Mouse (Mus musculus) liver, adult 2 months (tissue): ENCODE measurements around the gene Rgmb. TPM values are rescaled to one million over a fixed set of nuclear protein-coding genes. Genes with fewer than 3 reads are reported as not detected.

ENCODE experiments used
- DNase-seq: peaks from one replicate; pipeline ENCODE4 v3.0.0-alpha.2; 2011; ENCODE audit warnings: low read depth, low spot score; ENCODE audit errors: extremely low read depth
- H3K27ac ChIP-seq: fragments of 200-500 bp; replicated peaks from 2 replicates; pipeline ENCODE4 v1.5.1; 2012; ENCODE audit warnings: low read depth, mild to moderate bottlenecking, control low read depth, inconsistent platforms, low read length; ENCODE audit not compliant: insufficient read depth
- H3K27me3 ChIP-seq: fragments of 200-500 bp; 2 replicates; pipeline ENCODE4 v1.6.1; 2012; ENCODE audit warnings: mild to moderate bottlenecking, moderate library complexity, low read length, inconsistent platforms; ENCODE audit not compliant: control insufficient read depth, insufficient read depth
- H3K36me3 ChIP-seq: fragments of 200-500 bp; 2 replicates; pipeline ENCODE4 v1.6.1; 2012; ENCODE audit warnings: low read length, inconsistent platforms; ENCODE audit not compliant: control insufficient read depth, insufficient read depth
- H3K4me1 ChIP-seq: fragments of 200-500 bp; 2 replicates; pipeline ENCODE4 v1.6.1; 2011; ENCODE audit warnings: low read length; ENCODE audit not compliant: control insufficient read depth, insufficient read depth
- H3K4me3 ChIP-seq: fragments of 200-500 bp; 2 replicates; pipeline ENCODE4 v1.5.1; 2011; ENCODE audit warnings: low read depth, mild to moderate bottlenecking, control low read depth, low read length, moderate library complexity; ENCODE audit not compliant: insufficient read depth
- H3K79me2 ChIP-seq: fragments of 200-500 bp; 2 replicates; pipeline ENCODE4 v1.6.1; 2012; ENCODE audit warnings: inconsistent platforms, mild to moderate bottlenecking, low read length, moderate library complexity; ENCODE audit not compliant: control insufficient read depth, insufficient read depth
- H3K9ac ChIP-seq: fragments of 200-500 bp; 2 replicates; pipeline ENCODE4 v1.6.1; 2012; ENCODE audit warnings: low read depth, mild to moderate bottlenecking, control low read depth, inconsistent platforms, low read length
- CTCF ChIP-seq: fragments of 200-500 bp; IDR thresholded peaks from 2 replicates; pipeline ENCODE4 v1.5.1; 2011; ENCODE audit warnings: low read depth, low read length, control low read depth
- POLR2A ChIP-seq: fragments of 200-500 bp; IDR thresholded peaks from 2 replicates; pipeline ENCODE4 v1.6.1; 2011; ENCODE audit warnings: low read length, control low read depth; ENCODE audit not compliant: insufficient read depth; ENCODE audit errors: extremely low read depth
- whole genome bisulfite sequencing: fragments of 180-500 bp; shearing (Covaris S2); methylation state at CpG from one replicate; pipeline ENCODE4 v1.1.7; 2018; 5-methylcytosine and 5-hydroxymethylcytosine counted together
- polyA plus RNA-seq: library from polyadenylated mRNA; depleted of rRNA; stranded (reverse); fragments of >200 nt; gene quantifications from 2 replicates; pipeline ENCODE4 v1.2.3, GENCODE M21; 2012
- total RNA-seq: library from RNA; depleted of rRNA; stranded (reverse); fragments of >200 nt; gene quantifications from 2 replicates; pipeline ENCODE4 v1.2.3, GENCODE M21; 2014

Gene Rgmb
- total and polyA plus RNA-seq, 2 experiments: 1.6 to 1.7 TPM

GRCm38 (mm10) chr17:15815312-15816018, 15.4 kb downstream of the Rgmb start:
- peaks cover 2% of the 10 kb centered on the region; the same call in 1 of the 2 replicates for H3K36me3 ChIP-seq
- WGBS: 86% methylated on average over 10 of the region's 10 CpGs
- H3K4me3 ChIP-seq: no peak overlapping the region
- H3K9ac ChIP-seq: no peak overlapping the region
- H3K27me3 ChIP-seq: no peaks in the 10 kb centered on the region
- no peak for DNase-seq
- no peaks in the 10 kb centered on the region for H3K79me2 ChIP-seq
- TF ChIP-seq POLR2A (no peak), CTCF (no peak)
- 0 out of 2 replicates have a peak, but pooled peaks cover 2% of the 10 kb centered on the region for H3K4me1 ChIP-seq
- no peak overlapping the region for H3K27ac ChIP-seq

- TF ChIP-seq CTCF: no peak
- no peak for TF ChIP-seq POLR2A
Observed at GRCm38 (mm10) chr17:15813658-15814212, 17.1 kb downstream of the Rgmb start.

GRCm38 (mm10) chr17:15812136-15812778, 18.6 kb downstream of the Rgmb start:
- TF ChIP-seq POLR2A (no peak), CTCF (no peak)
- DNase-seq: no peak
- Histone ChIP-seq H3K79me2 (no peaks in the 10 kb centered on the region), H3K4me3 (no peak overlapping the region), H3K27ac (0 out of 2 replicates have a peak overlapping the region, but pooled peaks have one; percentile 12), H3K4me1 (0 out of 2 replicates have a peak, but pooled peaks cover 2% of the 10 kb centered on the region), H3K36me3 (no peaks in the 10 kb centered on the region), H3K9ac (no peak overlapping the region), H3K27me3 (no peaks in the 10 kb centered on the region)
- 82% methylated on average over 13 of the region's 13 CpGs for WGBS

More at GRCm38 (mm10) chr17:15813658-15814212, 17.1 kb downstream of the Rgmb start:
- WGBS: 69% methylated on average over 3 of the region's 3 CpGs
- H3K27ac ChIP-seq: no peak overlapping the region
- no peak for DNase-seq
- no peaks in the 10 kb centered on the region for H3K79me2 ChIP-seq
- no peaks in the 10 kb centered on the region for H3K36me3 ChIP-seq
- no peak overlapping the region for H3K9ac ChIP-seq
- H3K4me3 ChIP-seq: no peak overlapping the region
- H3K27me3 ChIP-seq: no peaks in the 10 kb centered on the region
- H3K4me1 ChIP-seq: 0 out of 2 replicates have a peak, but pooled peaks cover 2% of the 10 kb centered on the region

GRCm38 (mm10) chr17:15809949-15810348, 20.9 kb downstream of the Rgmb start:
- H3K36me3 ChIP-seq: no peaks in the 10 kb centered on the region
- no peaks in the 10 kb centered on the region for H3K79me2 ChIP-seq
- H3K9ac ChIP-seq: no peak overlapping the region
- H3K4me3 ChIP-seq: no peak overlapping the region
- WGBS: 87% methylated on average over 2 of the region's 2 CpGs
- no peak for DNase-seq
- no peak overlapping the region for H3K27ac ChIP-seq
- TF ChIP-seq CTCF (no peak), POLR2A (no peak)
- H3K27me3 ChIP-seq: no peaks in the 10 kb centered on the region
- H3K4me1 ChIP-seq: 0 out of 2 replicates have a peak, but pooled peaks cover 2% of the 10 kb centered on the region

- H3K9ac ChIP-seq: no peak overlapping the region
- DNase-seq: no peak
- TF ChIP-seq CTCF (no peak), POLR2A (no peak)
- no peaks in the 10 kb centered on the region for H3K27me3 ChIP-seq
- no peaks in the 10 kb centered on the region for H3K36me3 ChIP-seq
- H3K4me1 ChIP-seq: peaks cover 1% of the 10 kb centered on the region; the same call in 1 of the 2 replicates
- no peaks in the 10 kb centered on the region for H3K79me2 ChIP-seq
- no peak overlapping the region for H3K27ac ChIP-seq
- WGBS: 55% methylated on average over 10 of the region's 10 CpGs
- H3K4me3 ChIP-seq: no peak overlapping the region
Observed at GRCm38 (mm10) chr17:15808468-15809374, 22.1 kb downstream of the Rgmb start.
